Mouse (Mus musculus) common myeloid progenitor, adult 5-6 weeks (primary cell): Measurements from ENCODE around the gene Zfp715. TPM values are rescaled to one million over a fixed set of nuclear protein-coding genes. Genes with fewer than 3 reads are reported as not detected.

ENCODE experiments used
- ATAC-seq: replicated peaks from 2 replicates; pipeline ENCODE4 v1.8.0; 2016; ENCODE audit warnings: low read depth, mild to moderate bottlenecking, moderate TSS enrichment, inconsistent platforms; ENCODE audit not compliant: poor library complexity, severe bottlenecking
- total RNA-seq: library from RNA; stranded (forward); fragments of 200-1000, 187-1606 nt; gene quantifications from 2 replicates; pipeline ENCODE4 v1.2.3, GENCODE M21; 2017

The Zfp715 gene
- 20.1 and 36.6 TPM in 2 replicates for total RNA-seq

DNA sequence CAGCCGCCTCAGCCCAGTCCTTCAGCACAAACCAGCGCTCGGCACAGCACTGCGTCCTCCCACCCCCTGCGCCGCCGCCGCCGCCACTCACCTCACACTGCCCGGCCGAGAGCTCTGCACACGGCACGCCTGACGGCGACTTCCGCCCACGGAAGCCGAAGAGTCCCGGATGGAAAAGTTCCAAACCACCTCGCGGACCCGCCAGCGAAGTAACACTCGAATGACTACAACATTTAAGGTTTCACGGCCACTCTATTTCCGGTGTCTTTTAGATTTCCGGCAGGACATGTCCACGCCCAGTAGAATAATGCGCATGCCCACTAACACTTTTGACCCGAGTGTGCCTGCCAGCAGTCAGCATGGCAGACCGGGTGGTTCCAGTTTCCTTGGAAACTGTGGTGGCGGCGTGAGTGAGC, at the start of gene Zfp715:
Zfp715 (minus strand) TSS at position 282 of the 416 bp plus-strand sequence.
- ATAC-seq, result peak; percentile 93

DNA sequence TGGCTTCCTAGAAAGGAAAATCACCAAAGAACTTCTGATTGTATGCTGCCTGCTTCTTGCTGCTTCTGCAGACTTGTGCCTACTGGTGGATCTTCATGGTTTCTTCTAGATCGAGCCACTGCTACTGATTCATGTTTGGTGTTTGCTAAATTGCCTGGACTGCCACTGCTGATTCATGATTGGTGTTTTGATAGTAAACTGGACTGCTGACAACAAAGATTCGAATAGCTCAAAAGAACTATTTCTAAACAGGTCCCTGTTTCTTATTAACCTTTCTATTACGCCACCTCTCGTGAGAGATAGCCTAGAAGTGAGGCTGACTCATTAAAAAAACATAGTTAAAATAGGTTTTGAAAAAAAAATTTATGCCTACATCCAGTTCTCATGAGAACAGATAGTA, 48.9 kb upstream of the Zfp715 start:
- ATAC-seq, result no peak

DNA sequence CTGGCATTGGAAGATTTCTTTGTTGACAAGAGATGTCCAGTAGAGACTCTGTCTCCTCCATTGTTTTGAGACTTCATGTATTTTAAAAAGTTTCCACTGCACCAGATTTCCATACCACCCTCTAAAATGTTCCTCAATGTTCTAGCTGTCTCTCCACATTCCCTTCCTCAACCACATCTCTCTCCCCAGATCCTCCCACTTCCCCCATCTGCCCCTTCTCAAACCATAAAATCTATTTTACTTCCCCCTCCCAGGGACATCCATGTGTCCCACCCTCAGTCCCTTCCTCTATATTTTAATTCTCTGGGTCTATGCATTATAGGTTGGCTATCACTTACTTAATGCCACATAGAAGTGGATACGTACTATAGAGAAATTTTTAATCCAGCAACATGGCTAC, 48.3 kb upstream of the Zfp715 start:
- peak; percentile 62 for ATAC-seq

DNA sequence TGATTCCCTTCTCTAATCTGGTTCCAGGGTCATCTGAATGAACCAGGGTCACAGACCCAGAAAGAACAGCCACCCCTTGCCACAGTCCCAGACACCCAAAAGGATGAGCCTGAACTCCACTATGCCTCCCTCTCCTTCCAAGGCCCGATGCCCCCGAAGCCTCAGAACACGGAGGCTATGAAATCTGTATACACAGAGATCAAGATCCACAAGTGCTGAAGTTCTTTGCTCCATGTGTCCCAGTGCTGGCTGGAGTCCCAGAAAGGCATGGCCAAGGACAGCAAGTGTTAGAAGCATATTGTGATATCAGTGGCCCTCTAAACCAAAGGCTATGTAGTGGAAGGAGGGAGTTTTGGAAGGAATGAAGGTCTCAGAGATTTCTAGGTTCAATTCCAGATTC, 45.5 kb upstream of the Zfp715 start:
- ATAC-seq, result no peak

GRCm38 (mm10) chr7:43354893-43355835, 42.1 kb upstream of the Zfp715 start:
- ATAC-seq, result peak; percentile 24

DNA sequence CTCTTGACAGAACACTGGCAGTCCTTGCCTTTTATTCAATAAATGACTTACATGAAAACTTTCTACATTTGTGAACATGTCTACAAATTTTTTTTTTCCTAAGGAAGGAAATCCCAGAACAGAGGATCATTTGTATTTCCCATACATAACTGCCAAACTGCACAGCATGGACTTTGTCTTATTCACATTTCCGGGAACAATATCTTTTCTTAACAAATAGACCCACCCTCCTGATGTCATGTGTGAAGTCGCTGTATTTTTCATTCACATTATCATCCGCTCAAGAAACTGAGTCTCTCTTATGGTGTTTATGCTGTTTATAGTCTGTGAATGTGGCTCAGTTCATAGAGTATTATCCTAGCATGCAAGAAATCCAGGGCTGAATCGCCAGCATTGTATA, 40.7 kb upstream of the Zfp715 start:
- no peak for ATAC-seq

DNA sequence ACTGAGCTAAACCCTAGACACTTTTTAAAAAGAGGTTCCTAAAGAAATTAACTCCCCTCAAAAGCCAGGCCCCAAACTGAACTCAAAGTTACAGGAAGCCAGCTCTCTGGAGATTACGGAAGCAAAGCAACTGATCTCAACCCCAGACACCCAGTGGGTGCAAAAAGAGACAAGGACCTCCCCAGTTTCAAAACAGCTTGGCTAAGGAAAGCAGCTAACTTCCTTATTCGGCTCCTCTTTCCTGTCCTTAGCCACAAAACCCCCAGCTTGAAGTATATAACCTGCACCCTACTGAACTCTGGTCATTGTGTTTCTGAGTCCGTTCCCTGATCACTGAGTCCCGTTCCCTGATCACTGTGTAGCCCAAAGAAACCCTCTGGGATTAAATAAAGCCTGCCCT, 40.0 kb upstream of the Zfp715 start:
- ATAC-seq, result peak; percentile 76

- peak; percentile 40 for ATAC-seq
These were observed 38.1 kb upstream of the Zfp715 start, which contains the start of gene Siglecf for GRCm38 (mm10) chr7:43351154-43351553. Gene Siglecf, plus strand, starts transcription at chr7:43351341.

- peak; percentile 49 for ATAC-seq
These were observed 36.5 kb upstream of the Zfp715 start for GRCm38 (mm10) chr7:43349623-43350022.

DNA sequence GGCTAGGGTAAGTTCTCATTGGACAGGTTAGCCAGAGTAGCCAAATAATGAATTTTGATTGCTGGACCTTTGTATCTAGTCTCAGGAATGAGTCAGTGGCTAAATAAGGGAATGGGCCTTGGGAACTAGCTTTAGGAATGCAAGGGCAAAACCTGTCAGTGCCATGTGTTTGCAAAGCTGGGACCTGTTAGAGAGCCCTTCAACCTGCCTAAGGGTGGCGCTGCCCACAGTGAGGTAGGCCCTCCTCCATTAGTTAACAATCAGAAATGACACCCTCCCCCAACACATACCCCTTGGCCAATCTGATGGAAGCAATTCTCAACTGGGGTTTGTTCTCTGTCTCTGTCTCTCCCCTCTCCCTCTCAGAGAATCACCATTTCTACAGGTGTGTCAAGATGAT, 33.5 kb upstream of the Zfp715 start:
- ATAC-seq, result no peak

GRCm38 (mm10) chr7:43346148-43346547, 33.1 kb upstream of the Zfp715 start:
- ATAC-seq, result no peak

DNA sequence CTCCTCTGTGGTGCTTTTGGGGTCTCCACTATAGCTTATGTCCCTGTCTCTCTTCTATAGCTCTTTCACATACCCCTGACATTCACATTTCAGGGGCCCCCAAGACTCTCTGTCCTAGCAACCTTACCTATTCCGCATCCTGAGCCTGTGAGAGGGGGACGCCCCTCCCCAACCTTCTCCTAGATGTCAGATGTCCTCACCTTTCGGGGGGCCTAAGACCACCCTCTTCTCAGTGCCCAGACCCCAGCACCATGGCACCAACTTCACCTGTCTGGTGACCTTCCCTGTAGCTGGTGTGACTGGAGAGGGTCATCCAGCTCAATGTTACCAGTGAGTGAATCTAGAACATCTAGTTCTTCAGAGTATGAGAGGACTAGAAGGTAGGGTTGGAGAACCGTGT, 31.4 kb upstream of the Zfp715 start:
- ATAC-seq, result no peak

DNA sequence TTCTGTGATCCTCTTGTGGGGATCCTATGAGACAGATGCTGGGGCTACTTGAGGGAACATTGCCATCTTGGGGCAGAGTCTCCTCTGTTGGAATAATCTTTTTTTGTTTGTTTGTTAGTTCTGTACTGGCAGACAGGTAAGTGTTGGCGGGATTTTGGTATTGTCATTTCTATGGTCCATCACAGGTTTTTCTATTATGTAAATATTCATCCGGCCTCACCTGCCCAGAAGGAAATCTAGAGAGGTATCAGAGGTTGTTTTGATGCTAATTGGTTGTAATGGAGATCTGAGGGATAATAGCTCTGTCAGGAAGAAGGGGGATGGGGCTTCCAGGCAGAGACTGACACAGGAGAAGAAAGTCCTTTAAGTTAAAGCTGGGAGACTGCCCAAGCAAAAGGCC, 30.9 kb upstream of the Zfp715 start:
- ATAC-seq, result no peak

DNA sequence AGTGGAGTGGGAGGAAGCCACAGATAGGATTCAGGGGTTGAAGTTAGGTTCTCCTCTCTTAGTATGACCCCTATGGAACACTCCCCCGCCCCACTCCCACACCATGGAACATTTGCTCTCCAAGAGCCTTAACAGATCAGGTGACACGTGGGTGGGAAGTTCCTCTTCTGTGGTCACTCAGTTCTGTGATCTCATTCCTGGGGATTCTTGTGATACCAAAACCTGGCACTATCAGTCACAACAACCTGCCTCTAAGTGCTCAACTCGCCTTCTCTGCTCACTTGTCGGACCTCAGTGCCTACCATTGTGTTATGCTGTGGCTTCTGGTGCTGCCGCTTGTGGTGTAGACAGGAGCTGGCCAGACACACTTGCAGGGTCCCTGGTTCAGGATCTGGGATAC, 30.1 kb upstream of the Zfp715 start:
- ATAC-seq, result peak; percentile 81

DNA sequence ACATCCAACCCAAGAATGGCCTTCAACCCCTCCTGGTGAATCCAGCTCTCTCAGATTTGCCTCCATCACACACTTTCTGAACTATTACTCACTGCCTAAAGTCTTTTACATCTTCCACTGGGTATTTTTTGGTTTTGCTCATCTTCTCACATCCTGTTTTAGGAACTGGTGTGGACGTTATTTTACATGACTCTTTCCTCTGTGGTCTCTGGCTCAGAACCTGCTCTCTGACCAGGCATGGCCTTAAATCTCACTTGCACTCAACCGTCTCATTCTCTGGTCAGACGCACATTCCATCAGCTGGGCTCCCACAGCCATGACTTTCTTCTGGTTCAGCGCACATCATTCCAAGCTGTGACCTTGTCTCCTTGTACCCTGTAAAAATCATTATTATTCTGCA, 27.7 kb upstream of the Zfp715 start:
- ATAC-seq, result no peak

DNA sequence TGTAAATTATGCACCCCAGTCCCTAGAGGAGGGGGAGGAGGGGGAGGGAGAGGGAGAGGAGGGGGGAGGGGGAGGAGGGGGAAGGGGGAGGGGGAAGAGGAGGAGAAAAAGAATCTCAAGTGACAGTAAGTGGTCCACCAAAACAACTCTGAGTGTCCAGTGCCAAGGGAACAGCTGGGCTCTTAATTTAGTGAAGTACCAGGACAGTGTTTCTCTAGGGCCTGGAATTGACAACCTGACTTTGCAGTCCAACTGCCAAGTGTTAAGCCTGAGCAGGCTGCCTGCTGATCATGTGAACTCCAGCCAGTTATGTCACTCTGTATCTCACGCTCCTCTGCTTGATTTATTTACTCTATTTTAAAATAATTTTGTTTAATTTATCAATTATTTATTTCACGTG, 20.8 kb upstream of the Zfp715 start:
- no peak for ATAC-seq

- peak; percentile 71; the same call in 1 of the 2 replicates for ATAC-seq
These were observed 20.1 kb upstream of the Zfp715 start for GRCm38 (mm10) chr7:43333203-43333602.

- ATAC-seq, result no peak
These were observed 15.0 kb upstream of the Zfp715 start for GRCm38 (mm10) chr7:43328101-43328500.

- ATAC-seq, result no peak
These were observed 13.2 kb upstream of the Zfp715 start for GRCm38 (mm10) chr7:43326223-43326780.

GRCm38 (mm10) chr7:43312386-43313012, 595 bp downstream of the Zfp715 start:
- ATAC-seq, result peak; percentile 33

DNA sequence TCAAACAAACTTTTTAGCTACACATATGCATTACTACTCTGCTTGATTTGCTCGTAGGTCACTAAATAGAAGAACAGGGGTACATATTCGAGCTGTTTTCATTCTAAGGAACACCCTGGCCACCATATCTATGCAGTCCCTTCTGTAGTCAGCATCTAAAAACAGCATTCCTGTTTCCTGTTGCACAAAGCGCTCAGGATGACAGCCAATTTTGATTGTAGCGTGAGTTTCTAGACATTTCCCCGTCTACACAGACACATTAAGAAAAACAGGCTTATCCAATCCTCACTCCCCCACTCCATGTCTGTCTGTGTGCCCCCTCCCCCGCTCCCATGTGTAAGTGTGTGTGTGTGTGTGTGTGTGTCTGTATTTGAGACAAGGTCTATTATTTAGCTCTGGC, 1.5 kb downstream of the Zfp715 start:
- ATAC-seq, result no peak
